Mouse (Mus musculus) frontal cortex, adult 2 months (tissue): ENCODE results near the gene Sulf2. TPM values are rescaled to one million over a fixed set of nuclear protein-coding genes. Genes with fewer than 3 reads are reported as not detected.

Source experiments
- DNase-seq, 2 experiments: peaks; one replicate each; pipeline ENCODE4 v3.0.0; 2022; ENCODE audit warnings: low spot score in 1 of 2; ENCODE audit errors: extremely low spot score in 1 of 2
- polyA plus RNA-seq: library from polyadenylated mRNA; depleted of rRNA; stranded (reverse); fragments of >200 nt; gene quantifications from 2 replicates; pipeline ENCODE4 v1.2.3, GENCODE M21; 2012

The Sulf2 gene
- polyA plus RNA-seq, 1 experiment, result 61.0 TPM

DNA sequence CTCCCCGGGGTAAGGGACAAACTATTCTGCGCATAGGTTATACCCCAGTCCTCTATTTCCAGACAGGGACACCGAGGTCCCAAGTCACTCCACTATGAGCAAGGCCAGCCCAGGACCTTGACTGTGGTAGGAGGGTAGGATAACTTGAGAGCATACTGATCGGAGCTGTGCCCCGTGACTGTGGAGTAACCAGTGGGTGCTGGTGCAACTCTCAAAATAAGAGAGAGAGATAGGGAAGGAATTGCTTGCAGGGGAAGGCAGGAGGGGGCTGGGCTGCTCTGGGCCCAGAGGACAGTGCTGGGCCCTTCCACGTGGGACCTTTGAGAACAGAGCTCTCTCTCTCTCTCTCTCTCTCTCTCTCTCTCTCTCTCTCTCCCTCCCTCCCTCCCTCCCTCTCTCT lies 59.2 kb downstream of the Sulf2 start:
- DNase-seq, result no peak

DNA sequence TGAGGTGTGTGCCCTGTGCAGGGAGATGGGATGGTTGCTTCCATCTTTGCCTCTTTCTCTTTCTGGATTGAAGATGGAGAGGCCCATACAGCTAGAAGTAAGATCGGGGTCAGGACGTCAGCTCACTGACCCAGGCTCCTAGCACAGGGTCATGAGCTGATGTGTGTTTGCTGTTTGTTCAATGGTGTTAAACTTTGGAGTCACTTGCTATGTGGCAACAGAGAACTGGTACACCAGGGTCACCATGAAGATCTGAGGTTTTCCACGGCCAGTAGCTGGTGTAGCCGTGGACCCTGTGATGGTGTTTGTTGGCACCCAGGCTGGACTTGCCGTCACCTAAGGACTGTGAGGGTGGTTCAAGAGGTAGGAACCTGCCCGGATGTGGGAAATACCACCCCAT lies 63.1 kb downstream of the Sulf2 start:
- no peak for DNase-seq

DNA sequence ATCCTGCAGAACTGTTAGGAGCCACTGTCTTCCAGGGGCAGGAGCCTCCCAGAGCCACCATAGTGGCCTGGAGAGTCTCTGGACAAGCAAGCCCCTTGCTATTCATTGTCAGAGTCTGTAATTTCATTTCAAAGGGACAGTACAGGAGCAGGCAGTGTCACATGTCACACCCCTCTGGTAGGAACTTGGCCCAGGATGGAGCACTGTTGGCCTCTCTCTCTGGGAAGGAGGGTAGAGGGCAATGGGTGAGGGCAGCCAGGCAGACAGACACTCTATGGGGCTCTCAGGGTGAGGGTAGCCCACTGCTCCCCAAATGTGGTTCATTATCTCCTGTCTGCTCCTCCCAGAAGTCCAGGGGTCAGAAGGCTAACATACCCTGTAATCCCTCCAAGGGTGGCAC lies 63.9 kb downstream of the Sulf2 start:
- no peak for DNase-seq

DNA sequence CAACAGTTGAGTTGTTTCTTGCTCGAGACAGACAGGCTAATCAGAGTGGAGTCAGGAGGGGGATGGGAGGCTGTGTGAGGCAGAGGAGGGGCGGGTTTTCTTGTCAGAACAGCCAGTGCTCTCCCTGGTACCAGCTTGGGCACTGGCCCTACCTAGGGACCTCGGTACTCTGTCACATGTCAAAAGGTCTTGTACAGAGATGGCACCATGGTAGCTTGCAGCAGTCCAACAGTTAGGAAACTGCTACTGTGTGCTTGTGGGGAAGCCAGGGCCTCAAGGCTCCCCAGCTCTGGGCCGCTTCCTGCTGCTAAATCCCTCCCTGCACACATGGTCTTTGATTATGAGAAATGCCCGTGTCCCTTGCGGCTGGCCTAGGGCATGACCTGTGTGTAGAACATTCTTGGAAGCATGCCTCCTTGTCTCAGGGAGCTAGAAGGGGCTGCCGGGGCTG lies 65.3 kb downstream of the Sulf2 start:
- DNase-seq, result no peak

DNA sequence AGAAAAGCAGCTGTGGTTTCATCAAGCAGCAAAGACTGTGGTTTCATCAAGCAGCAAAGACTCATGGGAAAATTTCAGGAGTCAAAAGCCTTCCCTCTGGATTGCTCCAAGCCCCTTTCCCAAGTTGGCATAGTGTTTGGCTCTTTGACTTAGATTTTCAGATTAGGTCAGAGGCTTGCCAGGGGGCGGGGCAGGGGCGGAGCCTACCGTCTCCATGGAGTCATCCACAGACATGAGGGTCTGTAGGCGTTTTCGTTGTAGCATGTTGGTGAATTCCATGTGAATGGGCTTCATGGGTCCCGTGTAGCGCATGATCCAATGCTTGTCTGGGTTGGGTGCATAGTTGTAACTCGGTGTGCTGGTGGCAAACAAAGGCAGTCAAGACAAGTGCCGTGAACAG lies 66.5 kb downstream of the Sulf2 start:
- no peak for DNase-seq

DNA sequence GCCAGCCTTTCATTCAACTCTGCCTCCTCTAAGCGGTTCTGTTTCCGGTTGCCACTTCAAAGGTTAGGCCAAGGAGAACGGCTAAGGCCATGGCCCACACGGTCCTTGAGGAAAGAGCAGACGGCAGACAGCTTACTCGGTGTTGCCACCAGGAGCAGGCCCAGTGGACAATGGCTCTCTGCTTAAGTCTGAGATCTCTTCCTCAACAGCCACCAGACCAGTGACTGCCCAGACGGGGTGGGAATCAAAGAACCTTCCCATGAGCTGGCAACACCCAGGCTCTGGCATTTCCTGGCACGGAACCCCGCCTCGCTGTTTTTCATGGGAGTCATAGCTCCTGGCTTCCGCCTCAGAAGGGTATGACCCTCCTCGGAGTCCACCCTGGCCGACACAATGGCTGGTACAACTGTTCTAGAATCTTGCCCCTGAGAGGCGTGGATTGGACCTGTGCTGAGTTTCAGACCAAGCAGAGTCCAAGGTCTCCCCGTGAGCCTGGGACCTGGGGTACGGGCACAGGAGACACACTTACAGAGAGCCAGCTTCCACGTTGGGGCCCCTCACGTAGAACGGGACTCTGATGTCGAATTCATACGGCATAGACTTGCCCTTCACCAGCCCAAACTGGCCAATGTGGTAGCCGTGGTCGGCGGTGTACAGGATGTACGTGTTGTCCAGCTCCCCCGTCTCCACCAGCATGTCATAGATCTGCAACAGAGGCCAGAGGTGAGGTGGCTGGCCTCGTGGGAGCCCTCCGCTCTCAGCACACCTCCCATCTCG lies 68.8 kb downstream of the Sulf2 start:
- DNase-seq, result no peak

DNA sequence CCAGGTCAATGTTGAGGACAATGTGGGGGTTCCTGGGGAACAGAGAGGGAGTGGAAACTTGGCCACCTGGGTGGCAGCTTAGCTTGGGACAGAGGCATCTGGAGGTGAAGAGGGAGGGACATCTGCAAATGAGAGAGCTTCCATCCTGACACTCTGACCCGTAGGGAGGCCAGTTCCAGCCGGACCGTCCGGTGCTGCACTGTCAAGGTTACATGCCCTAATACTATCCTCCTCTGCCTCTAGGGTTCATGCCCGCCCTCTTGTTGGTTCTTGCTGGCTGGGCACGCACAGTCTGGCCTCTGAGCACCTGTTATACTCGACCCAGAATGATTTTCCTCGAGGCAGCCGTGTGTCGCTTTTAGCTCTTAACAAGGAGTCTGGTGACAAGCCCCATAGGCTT lies 69.7 kb downstream of the Sulf2 start:
- DNase-seq, result no peak

DNA sequence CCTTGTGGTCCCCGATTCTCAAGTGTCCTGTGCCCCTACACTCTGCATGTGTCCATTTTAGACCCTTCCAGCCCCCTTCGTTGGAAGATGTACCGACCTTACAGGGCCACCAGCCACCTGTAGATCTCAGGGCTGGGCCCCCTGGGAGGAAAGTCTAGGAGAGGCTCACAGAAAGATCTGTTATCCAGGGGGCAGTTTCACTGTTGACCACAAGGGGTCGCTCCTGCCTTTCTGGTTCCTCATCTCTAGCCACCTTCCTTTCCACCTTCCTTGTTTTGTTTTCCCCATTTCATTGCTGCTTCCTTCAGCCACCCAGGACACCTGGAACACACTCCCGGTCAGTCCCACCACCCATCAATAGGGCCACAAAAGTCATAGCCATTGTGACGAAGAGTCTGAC lies 70.5 kb downstream of the Sulf2 start:
- peak in 1 of 2 experiments; percentile 81 for DNase-seq

DNA sequence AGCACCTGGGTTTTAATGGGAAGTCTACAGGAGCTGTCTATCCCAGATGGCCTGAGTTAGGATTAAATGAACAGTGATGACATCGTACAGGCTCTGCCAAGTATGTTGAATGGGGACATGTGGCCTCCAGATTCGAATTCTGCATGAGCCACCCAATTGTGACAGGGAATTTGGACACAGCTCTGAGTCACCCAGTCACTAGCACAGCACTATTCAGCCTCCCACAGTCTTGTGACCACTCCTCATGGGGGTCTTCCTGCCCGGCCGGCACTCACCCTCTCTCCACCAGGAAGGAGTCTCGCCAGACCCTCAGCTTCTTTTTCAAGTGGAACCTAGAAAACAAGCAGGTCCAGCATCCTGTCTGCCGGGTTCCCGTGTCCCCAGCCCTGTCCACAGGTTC lies 71.4 kb downstream of the Sulf2 start:
- no peak for DNase-seq

DNA sequence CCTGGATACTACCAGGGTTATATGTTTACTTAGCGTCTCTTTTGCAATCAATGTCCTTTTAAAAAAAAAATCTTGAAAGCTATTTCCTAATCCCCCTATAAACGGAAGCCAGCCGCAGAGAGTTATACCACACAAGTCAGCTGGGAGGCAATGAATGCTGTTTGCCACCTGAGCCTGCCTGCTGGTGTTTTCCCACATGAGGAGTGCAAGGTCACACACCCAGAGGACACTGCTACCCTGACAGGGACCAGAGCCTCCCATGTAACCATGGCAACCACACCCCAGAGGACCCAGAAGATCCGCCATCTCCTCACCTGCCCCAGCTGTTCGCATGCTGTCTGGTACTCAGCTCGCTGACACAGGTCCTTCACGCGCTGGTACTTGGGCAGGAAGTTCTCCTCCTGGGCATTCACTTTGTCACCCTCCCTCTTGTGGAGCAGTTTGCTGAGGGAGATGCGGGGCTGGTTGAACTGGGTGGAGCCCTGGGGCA lies 71.9 kb downstream of the Sulf2 start:
- DNase-seq, result no peak

DNA sequence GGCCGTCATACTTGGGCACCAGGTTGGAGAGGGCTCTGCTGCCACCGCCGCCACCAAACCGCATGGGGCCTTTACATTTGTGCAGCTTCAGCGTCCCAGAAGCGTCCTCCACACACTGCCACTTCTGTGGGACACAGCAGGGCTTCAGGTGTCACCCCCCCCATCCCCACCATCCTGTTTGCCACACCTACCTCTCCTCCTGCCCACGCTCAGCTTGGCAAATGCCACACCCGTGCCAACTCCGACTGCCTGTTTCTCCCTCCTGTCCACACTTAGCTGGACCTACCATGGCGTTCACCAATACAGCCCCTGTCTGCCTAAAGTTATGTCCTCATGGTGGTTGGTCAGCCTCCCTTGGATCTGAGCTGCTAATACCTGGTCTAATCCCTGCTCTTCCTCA lies 72.8 kb downstream of the Sulf2 start:
- no peak for DNase-seq

DNA sequence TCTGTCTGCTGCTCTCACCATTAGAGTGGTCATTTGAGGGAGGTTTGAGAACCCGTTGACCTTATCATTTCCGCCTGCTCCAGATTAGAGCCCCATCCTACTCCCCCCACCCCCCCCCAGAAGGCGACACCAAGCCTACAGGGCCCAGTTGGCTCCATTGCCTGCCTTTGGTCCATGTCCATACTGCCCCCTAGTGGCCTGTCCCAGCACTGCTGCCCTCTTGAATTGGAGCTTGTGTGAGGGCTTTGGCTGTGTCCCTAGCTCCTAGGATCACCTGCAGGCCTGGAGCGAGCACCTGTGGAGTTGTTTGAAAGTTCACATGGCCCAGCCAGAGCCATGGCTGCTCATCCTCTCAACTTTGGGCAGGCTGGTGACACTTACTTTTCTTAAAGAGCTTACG lies 73.3 kb downstream of the Sulf2 start:
- DNase-seq, result peak in 1 of 2 experiments; percentile 84

DNA sequence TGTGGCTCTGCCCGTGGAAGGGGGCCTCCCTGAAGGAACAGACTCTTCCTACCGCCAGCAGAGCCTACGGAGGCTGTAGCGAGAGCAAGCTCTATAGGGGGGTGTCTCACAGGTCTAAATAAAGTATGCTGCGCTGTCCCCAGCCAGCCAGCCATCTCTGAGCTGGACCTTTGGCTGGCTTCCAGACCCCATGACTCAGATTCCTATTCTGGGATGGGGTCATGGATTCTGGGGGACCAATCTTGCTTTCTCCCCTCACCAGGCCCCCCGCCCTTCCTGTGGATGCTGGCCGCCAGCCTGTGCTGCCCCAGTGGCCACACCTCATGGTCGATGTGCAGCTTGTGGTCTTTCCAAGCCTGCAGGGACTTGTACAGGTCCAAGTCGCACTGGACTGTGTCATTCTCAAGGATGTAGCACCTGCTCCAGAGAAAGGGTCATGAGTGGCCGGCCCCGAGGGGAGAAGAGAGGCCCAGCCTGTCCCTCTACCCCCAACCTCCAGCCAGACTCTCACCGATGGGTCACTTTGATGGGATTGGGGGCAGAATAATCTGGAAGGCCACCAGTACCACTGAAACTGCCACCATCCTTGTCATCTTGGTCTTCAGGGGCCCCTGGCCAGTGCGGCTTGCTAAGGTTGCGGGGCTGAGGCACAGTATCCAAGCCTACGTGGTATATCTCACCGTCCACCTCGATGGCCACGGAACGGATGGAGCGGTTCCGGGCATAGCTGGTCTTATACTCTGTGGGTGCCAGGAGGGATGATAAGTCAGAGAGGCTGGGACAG lies 74.3 kb downstream of the Sulf2 start:
- DNase-seq, result peak in 1 of 2 experiments; percentile 42

DNA sequence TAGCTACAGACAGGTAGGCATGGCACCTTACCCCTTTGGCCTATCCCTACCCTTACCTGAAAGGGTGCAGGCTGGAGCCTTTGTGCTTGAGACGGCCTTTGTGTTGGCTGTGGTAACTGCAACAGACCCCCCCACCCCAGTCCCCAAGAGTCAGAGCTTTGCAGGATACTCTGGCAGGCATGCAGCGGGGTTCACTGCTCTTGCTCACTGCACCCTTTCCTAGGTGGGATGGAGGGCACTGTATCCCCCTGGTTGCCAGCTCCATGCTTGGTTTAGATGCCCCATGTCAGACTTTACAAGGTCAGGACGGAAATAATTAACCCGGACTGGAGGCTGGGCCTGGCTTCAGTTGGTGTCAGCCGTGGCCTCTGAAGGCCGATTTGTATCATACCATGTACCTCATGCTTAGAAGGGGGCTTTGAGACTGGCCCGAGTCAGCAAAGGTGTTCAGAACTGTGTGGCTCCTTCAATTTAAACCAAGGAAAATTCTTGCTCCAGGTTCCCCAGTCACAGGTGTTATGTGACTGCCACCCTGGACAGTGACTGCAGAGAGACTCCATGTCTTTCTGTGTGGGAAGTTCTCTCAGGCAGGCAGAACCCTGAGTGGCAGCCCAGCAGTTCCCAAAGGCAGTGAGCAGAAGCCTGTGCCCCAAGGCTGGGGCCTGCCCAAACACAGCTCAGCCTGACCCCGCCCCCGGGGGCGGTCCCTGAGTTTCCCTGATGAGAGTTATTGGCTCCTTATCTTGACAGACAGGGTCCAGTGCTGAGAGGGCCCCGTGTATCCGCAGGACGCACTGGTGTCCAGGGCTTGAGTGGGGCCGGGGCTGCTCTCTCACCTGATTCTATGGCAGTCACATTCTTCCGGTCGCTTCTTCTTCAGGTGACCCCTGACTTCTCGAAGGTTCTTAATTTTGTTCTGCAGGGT lies 75.2 kb downstream of the Sulf2 start:
- no peak for DNase-seq

DNA sequence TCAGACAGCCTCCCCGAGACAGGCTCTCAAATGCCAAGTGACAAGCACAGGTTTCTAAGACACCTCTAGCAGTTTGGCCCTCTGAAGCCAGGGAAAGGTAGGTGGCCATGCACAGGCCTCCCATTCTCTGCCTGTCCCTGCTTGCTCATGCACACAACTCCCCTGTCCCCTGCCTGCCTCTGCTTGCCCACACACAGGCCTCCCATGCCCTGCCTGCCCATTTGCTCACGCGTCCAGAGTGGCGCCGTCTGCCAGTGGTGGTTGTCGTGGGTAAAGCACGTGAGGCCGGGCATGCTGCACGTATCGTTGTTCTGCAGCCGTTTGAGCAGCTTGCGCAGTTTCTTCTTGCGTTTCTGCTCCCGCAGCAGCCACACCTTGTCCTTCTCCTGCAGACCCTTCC lies 76.2 kb downstream of the Sulf2 start:
- DNase-seq, result no peak

DNA sequence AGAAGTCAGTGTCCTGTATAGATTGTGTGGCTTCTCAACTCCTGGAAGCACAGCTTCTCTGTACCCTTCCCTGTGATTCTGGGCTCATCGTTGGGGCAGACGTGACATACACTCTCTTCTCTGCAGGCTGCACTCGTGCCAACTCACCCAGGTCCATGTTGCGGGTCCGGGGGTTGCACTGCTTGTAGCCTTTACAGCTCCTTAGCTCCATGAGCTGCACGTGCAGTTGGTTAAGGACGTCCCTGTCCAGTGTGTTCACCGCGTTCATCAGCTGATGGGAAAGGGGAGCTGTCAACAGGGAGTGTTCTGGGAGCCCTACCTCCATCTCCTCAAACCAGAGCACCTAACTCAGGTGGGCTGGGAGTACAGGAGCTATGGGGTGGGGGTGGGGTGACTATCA lies 78.1 kb downstream of the Sulf2 start:
- DNase-seq, result no peak

DNA sequence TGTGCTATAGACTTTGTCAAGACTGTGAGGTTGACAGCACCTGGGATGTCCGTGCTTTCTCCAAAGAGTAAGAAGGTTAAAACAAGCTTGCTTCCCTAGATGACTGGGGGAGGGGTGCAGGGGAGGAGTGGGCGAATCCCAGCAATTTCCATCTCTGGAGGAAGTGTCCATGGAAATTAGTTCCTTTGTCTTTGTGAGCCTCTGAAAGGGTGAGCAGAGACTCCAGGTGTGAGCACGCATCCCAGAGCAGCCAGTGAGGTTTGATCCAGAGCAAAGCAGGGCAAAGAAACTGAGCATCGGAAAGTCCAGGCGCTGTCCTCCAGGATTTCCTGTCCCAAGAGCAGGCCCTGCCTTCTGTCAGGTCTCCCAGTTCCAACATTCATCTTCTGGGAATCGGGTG lies 81.1 kb downstream of the Sulf2 start:
- no peak for DNase-seq

DNA sequence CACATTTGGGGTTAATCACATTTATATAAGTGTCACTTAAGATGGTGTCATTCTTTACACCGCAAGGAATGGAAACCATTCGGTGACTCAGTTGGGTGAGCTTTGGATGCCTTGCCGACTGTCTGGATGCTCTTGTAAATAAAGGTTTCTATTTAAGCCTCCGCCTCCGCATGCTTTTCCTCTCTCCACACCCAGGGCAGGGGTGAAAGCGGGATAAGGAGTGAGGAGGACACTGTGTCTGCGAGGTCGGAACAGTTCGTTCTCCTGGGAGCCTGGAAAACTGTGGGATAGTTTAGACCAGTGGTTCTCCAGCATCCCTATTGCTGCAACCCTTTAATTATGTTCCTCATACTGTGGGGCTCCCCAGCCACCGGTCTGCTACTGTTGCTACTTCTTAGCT lies 82.4 kb downstream of the Sulf2 start:
- no peak for DNase-seq

DNA sequence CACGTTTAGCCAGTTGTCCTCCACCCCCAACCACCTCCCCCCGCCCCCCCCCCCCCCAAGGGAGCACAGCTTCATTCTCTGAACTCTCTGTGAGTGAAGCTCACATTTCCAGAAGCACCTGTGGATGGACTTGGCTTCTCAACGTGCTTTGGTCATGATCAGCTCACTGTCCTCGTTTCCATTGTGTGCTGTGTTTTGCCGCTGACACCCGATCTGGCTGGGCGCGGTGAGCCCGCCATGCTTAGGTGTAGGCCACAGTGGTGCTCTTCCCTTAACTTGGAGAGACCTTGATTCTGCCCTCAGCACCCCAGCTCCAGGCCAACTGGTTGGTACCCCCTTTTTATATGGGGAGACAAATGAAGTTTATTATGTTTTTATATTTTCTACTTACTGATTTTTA lies 83.6 kb downstream of the Sulf2 start:
- DNase-seq, result no peak

DNA sequence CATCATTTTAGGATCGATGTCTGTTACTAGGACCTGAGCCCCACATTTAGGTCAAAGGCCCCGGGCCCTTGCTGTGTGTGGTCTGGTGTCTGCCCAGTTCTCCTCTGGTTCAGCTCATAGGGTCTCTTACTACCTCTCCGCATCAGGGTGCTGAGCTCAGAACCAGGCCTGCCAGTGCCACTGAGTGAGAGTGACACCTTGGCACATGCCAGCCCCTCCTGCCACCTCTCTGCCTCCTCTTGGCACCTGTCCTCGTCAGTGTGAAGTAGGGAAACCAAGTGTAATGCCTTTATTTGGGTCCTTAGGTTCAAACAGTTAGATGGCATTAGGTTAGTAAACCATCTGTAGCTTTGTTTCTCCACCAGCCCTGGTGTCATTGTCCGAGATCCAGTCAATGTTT lies 84.0 kb downstream of the Sulf2 start:
- no peak for DNase-seq

DNA sequence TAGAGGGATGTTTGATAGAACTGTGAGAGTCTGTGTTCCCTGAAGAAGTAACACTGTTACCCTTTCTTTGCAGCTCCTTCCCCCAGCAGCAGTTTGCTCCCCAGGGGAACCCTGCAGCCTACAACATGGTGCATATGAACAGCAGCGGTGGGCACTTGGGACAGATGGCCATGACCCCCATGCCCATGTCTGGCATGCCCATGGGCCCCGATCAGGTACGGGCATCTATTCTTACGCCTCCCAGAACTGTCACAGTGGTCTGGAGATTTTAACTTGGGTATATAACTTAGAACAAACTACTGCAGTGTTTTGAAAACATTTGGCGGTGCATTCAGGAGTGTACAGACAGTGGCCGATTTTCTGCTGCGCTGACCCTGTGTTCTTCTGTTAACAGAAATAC lies 85.7 kb downstream of the Sulf2 start:
- no peak for DNase-seq
